Mouse (Mus musculus) bone marrow, adult 2 months (tissue): ENCODE results near the gene Asz1.

Source experiments
- CTCF ChIP-seq: fragments of 200-500 bp; IDR thresholded peaks from 2 replicates; pipeline ENCODE4 v1.5.1; 2011; ENCODE audit warnings: low read length, control low read depth; ENCODE audit not compliant: control insufficient read depth, insufficient read depth
- POLR2A ChIP-seq: fragments of 200-500 bp; IDR thresholded peaks from 2 replicates; pipeline ENCODE4 v1.6.1; 2011; ENCODE audit warnings: low read depth, mild to moderate bottlenecking, control low read depth, low read length, borderline replicate concordance; ENCODE audit not compliant: control insufficient read depth

DNA sequence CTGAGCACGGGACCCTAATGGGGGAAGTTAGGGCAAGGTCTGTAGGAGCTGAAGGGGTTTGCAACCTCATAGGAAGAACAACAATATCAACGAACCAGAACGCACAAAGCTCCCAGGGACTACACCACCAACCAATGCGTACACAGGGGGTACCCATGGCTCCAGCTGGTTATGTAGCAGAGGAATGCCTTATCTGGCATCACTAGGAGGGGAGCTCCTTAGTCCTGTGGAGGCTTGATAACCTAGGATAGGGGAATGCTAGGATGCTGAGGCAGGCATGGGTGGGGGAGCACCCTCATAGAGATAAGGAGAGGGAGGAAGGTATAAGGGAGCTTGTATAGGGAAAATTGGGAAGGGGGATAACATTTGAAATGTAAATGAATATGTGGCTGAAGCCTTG lies 51.0 kb downstream of the Asz1 start:
- TF ChIP-seq CTCF (no peak), POLR2A (no peak)
